Mouse (Mus musculus) midbrain, embryonic 15.5 days (tissue): ENCODE results near the gene Gm5796. TPM values are rescaled to one million over a fixed set of nuclear protein-coding genes. Genes with fewer than 3 reads are reported as not detected.
"Not testable (repeated sequence)": the region's sequence is repeated elsewhere in the genome, so short reads cannot be mapped to it uniquely, and the experiment has no call there.

Experiments
- ATAC-seq: fragments of 200-750 bp; cut with Nextera tagmentation; replicated peaks from 2 replicates; pipeline ENCODE4 v1.8.0; 2017; ENCODE audit warnings: moderate TSS enrichment
- H3K27ac ChIP-seq: fragments of 300-500 bp; sonication (generic); 2 replicates; pipeline ENCODE4 v1.5.1; 2015; ENCODE audit warnings: mild to moderate bottlenecking, inconsistent platforms
- H3K27me3 ChIP-seq: fragments of 300-500 bp; sonication (generic); replicated peaks from 2 replicates; pipeline ENCODE4 v1.6.1; 2015; ENCODE audit warnings: inconsistent platforms
- H3K36me3 ChIP-seq: fragments of 300-500 bp; sonication (generic); replicated peaks from 2 replicates; pipeline ENCODE4 v1.6.1; 2015; ENCODE audit warnings: inconsistent platforms
- H3K4me1 ChIP-seq: fragments of 300-500 bp; sonication (generic); 2 replicates; pipeline ENCODE4 v1.6.1; 2015; ENCODE audit warnings: inconsistent platforms
- H3K4me2 ChIP-seq: fragments of 300-500 bp; sonication (generic); 2 replicates; pipeline ENCODE4 v1.6.1; 2015; ENCODE audit warnings: inconsistent platforms, mild to moderate bottlenecking, moderate library complexity
- H3K4me3 ChIP-seq: fragments of 300-500 bp; sonication (generic); 2 replicates; pipeline ENCODE4 v1.5.1; 2015; ENCODE audit warnings: mild to moderate bottlenecking, inconsistent platforms
- H3K9ac ChIP-seq: fragments of 300-500 bp; sonication (generic); 2 replicates; pipeline ENCODE4 v1.6.1; 2015; ENCODE audit warnings: mild to moderate bottlenecking, inconsistent platforms
- H3K9me3 ChIP-seq: fragments of 300-500 bp; sonication (generic); 2 replicates; pipeline ENCODE4 v1.6.1; 2016; ENCODE audit warnings: inconsistent platforms
- WGBS: fragments of 180-500 bp; shearing (Covaris S2); methylation state at CpG from one replicate; pipeline ENCODE4 v1.1.7; 2015; ENCODE audit warnings: mixed read lengths; 5-methylcytosine and 5-hydroxymethylcytosine counted together
- polyA plus RNA-seq: library from polyadenylated mRNA; unstranded; fragments of >200 nt; fragmentation: Nextera tagmentation; extraction: Ambion mirVana; gene quantifications from 2 replicates; pipeline ENCODE4 v1.2.1, GENCODE M21; 2015

Gene Gm5796
- 3.5 and 4.3 TPM in 2 replicates for polyA plus RNA-seq

GRCm38 (mm10) chr14:4023641-4024040 lies at the start of gene Gm5796:
Gene Gm5796, plus strand, starts transcription at chr14:4023941.
- not testable (repeated sequence) for H3K4me3 ChIP-seq, H3K9me3 ChIP-seq, H3K4me1 ChIP-seq, ATAC-seq, H3K27ac ChIP-seq, H3K36me3 ChIP-seq, H3K4me2 ChIP-seq, H3K9ac ChIP-seq, H3K27me3 ChIP-seq
- 93% methylated on average over 1 of the region's 3 CpGs for WGBS

GRCm38 (mm10) chr14:3998094-3998493 lies 25.6 kb upstream of the Gm5796 start, which contains the start of gene Gm3099:
Gene Gm3099, plus strand, starts transcription at chr14:3998394.
- not testable (repeated sequence) for H3K36me3 ChIP-seq, H3K27ac ChIP-seq, H3K9me3 ChIP-seq, H3K9ac ChIP-seq, ATAC-seq, H3K4me3 ChIP-seq, H3K4me2 ChIP-seq, H3K4me1 ChIP-seq, H3K27me3 ChIP-seq
- WGBS, result 80% methylated on average over 1 of the region's 3 CpGs

- not testable (repeated sequence) for ATAC-seq, H3K9me3 ChIP-seq, H3K27me3 ChIP-seq, H3K4me2 ChIP-seq, H3K4me3 ChIP-seq, H3K4me1 ChIP-seq, H3K36me3 ChIP-seq, H3K9ac ChIP-seq, H3K27ac ChIP-seq
- WGBS, result 67% methylated on average over 3 of the region's 3 CpGs
Measured at GRCm38 (mm10) chr14:4083820-4084219, 60.1 kb downstream of the Gm5796 start, which contains the start of gene Gm3115. Gene Gm3115, plus strand, starts transcription at chr14:4084120.

Other genes starting within 250 kb of the Gm5796 start
- 4.3 and 5.2 TPM in 2 replicates for gene Gm3002, start 213.9 kb upstream of the Gm5796 start, polyA plus RNA-seq
- gene Gm3033, start 177.7 kb upstream of the Gm5796 start, polyA plus RNA-seq, result 0.41 TPM in 1 of 2 replicates, not detected in the other
- gene Gm2916, start 139.8 kb upstream of the Gm5796 start, polyA plus RNA-seq, result not detected in 2 replicates
- not detected in 2 replicates for gene Gm3029, start 92.2 kb upstream of the Gm5796 start, polyA plus RNA-seq
- gene Gm3095, start 60.4 kb upstream of the Gm5796 start, polyA plus RNA-seq, result 0.75 and 2.6 TPM in 2 replicates
- not detected in 2 replicates for gene Gm3099, start 25.5 kb upstream of the Gm5796 start, polyA plus RNA-seq
- not detected in 2 replicates for gene Gm3115, start 60.2 kb downstream of the Gm5796 start, polyA plus RNA-seq
- gene Gm8108, start 86.6 kb downstream of the Gm5796 start, polyA plus RNA-seq, result 5.3 TPM in 2 replicates
- gene Gm3127, start 141.1 kb downstream of the Gm5796 start, polyA plus RNA-seq, result not detected in 2 replicates
- 8.0 and 10.0 TPM in 2 replicates for gene Gm2974, start 158.6 kb downstream of the Gm5796 start, polyA plus RNA-seq
- not detected in 2 replicates for gene Gm3138, start 225.7 kb downstream of the Gm5796 start, polyA plus RNA-seq